ENCODE assay signal across 10 mouse cellular contexts in genomic region chrX:12466897-12467296, GRCm38 (mm10).
DNase-seq lines count a peak whose midpoint lies in the region; ATAC-seq and TF ChIP-seq lines count a peak whose summit lies in the region.
"Had no signal": no experiment of that assay in that cellular context is flagged by ENCODE, and none has a peak within 500 bp of the region (broad histone marks: within the 10 kb centered on the region; RNA-seq: fewer than 3 reads in every experiment).

No protein-coding gene starts in this region.

- WGBS in embryonic facial prominence, embryonic 14.5 days = 21% methylated on average over 6 of the region's 6 CpGs
- WGBS in midbrain, embryonic 16.5 days = 21% methylated on average over 6 of the region's 6 CpGs

- H3K9me3 ChIP-seq in embryonic facial prominence, embryonic 14.5 days (ENCODE audit: control insufficient read depth, low read length) = no peaks in the 10 kb centered on the region
- H3K9me3 ChIP-seq in midbrain, embryonic 16.5 days (replicated peaks; ENCODE audit: control insufficient read depth, low read length, poor library complexity, severe bottlenecking) = no peaks in the 10 kb centered on the region

- intact Hi-C loops in gastrocnemius, postnatal 14 days (cut with DNase I; ENCODE audit: low total_unique reads) = no loop called here
- intact Hi-C loops in left cerebral cortex, adult 2 months (cut with DNase I) = no loop called here

- no peak for TF ChIP-seq CTCF in left cerebral cortex, adult 2 months (IDR thresholded peaks at IDR 0.05)

- peak; percentile 7 for DNase-seq in gastrocnemius, postnatal 14 days
- DNase-seq in gastrocnemius, adult 18-20 months (ENCODE audit: low spot score) = no peak
- peak; percentile 41 for DNase-seq in embryonic facial prominence, embryonic 14.5 days (ENCODE audit: low spot score)
- peak; percentile 29 for DNase-seq in kidney, postnatal 14 days
- no peak for DNase-seq in left cerebral cortex, adult 2 months (ENCODE audit: extremely low spot score in 1 of 2, low spot score in 2 of 2)
- no peak for DNase-seq in ovary, postnatal 14 days (ENCODE audit: low spot score)
- DNase-seq: adrenal gland, adult 2 months had no signal

- no peak overlapping the region for H3K9ac ChIP-seq in embryonic facial prominence, embryonic 14.5 days (ENCODE audit: low read depth, low read length)
- H3K9ac ChIP-seq in midbrain, embryonic 16.5 days (ENCODE audit: low read depth, low read length) = no peak overlapping the region

- no peak overlapping the region for H3K4me2 ChIP-seq in embryonic facial prominence, embryonic 14.5 days (ENCODE audit: low read depth, low read length)
- no peak overlapping the region for H3K4me2 ChIP-seq in midbrain, embryonic 16.5 days (ENCODE audit: low read length)

- H3K4me3 ChIP-seq in embryonic facial prominence, embryonic 14.5 days (ENCODE audit: low read depth, low read length) = no peak overlapping the region
- H3K4me3 ChIP-seq in midbrain, embryonic 16.5 days (ENCODE audit: low read depth, low read length) = no peak overlapping the region
- H3K4me3 ChIP-seq in left cerebral cortex, adult 2 months = no peak overlapping the region
- H3K4me3 ChIP-seq: erythroblast, embryonic 14.5 days had no signal

- peak; percentile 70 for ATAC-seq in embryonic facial prominence, embryonic 14.5 days (ENCODE audit: low read depth)
- ATAC-seq in midbrain, embryonic 16.5 days = peak; percentile 29; the same call in 1 of the 2 replicates
- no peak for ATAC-seq in inflammation-experienced regulatory T-cells, adult 6 months

- peak overlapping the region; percentile 52; the same call in 1 of the 2 replicates for H3K27ac ChIP-seq in embryonic facial prominence, embryonic 14.5 days (replicated peaks; ENCODE audit: low read depth, low read length)
- peak overlapping the region; percentile 39; the same call in 1 of the 2 replicates for H3K27ac ChIP-seq in midbrain, embryonic 16.5 days (ENCODE audit: low read length)
- H3K27ac ChIP-seq in left cerebral cortex, adult 2 months = no peak overlapping the region

- 0 out of 2 replicates have a peak, but pooled peaks cover 7% of the 10 kb centered on the region for H3K4me1 ChIP-seq in embryonic facial prominence, embryonic 14.5 days (ENCODE audit: control insufficient read depth, insufficient read depth, low read length)
- H3K4me1 ChIP-seq in midbrain, embryonic 16.5 days (ENCODE audit: control insufficient read depth, insufficient read depth, low read length) = peaks cover 4% of the 10 kb centered on the region; the same call in 1 of the 2 replicates

- no peaks in the 10 kb centered on the region; the same call in 1 of the 2 replicates for H3K27me3 ChIP-seq in embryonic facial prominence, embryonic 14.5 days (replicated peaks; ENCODE audit: control insufficient read depth, insufficient read depth, low read length)
- no peaks in the 10 kb centered on the region for H3K27me3 ChIP-seq in midbrain, embryonic 16.5 days (ENCODE audit: control insufficient read depth, insufficient read depth, low read depth, low read length)

- no peaks in the 10 kb centered on the region for H3K36me3 ChIP-seq in embryonic facial prominence, embryonic 14.5 days (ENCODE audit: control insufficient read depth, insufficient read depth, low read length)
- no peaks in the 10 kb centered on the region for H3K36me3 ChIP-seq in midbrain, embryonic 16.5 days (ENCODE audit: control insufficient read depth, insufficient read depth, low read length)

Comparison
In these comparisons a context has a peak if more than half of its experiments do, and no peak if none do; other contexts are left out.
1. DNase-seq: peak in gastrocnemius, postnatal 14 days (single experiment), embryonic facial prominence, embryonic 14.5 days (single experiment) and kidney, postnatal 14 days (single experiment); none in gastrocnemius, adult 18-20 months (single experiment), left cerebral cortex, adult 2 months (0 of 2) and ovary, postnatal 14 days (single experiment).